Mouse (Mus musculus) heart, adult 2 months (tissue): ENCODE data around the gene Fkbp10.

ENCODE experiments used
- EP300 ChIP-seq: fragments of 200-500 bp; IDR thresholded peaks from 2 replicates; pipeline ENCODE4 v1.6.1; 2011; ENCODE audit warnings: low read depth, low read length, control low read depth; ENCODE audit not compliant: insufficient read depth
- POLR2A ChIP-seq: fragments of 200-500 bp; IDR thresholded peaks from 2 replicates; pipeline ENCODE4 v1.6.1; 2011; ENCODE audit warnings: mild to moderate bottlenecking, low read depth, low read length, control low read depth; ENCODE audit not compliant: insufficient read depth

DNA sequence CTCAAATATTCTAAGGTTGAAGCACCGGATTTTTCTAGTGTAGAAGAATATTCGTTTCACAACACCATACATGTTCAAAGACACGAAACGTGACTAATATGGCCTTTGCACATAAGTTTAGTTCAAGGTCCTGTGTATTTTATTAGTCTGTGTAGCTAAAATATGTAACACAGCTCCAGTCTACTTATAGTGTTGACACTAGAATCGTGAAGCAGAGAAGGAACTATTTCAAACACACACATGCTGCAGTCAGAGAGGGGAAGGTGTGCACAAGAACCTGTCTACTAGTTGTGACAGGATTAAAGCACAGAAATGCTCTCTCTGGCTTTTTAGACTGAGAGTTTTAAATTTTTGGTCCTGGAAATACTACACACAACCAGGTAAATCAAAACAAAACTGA, 42.2 kb downstream of the Fkbp10 start:
- TF ChIP-seq EP300: no peak
- TF ChIP-seq POLR2A: no peak
